In genomic region chr19:30114919-30115441, GRCm38 (mm10) we compare ENCODE assay signal across 9 mouse cellular contexts.
DNase-seq lines count a peak whose midpoint lies in the region; ATAC-seq lines count a peak whose summit lies in the region.
"Had no signal": no experiment of that assay in that cellular context is flagged by ENCODE, and none has a peak within 500 bp of the region (broad histone marks: within the 10 kb centered on the region; RNA-seq: fewer than 3 reads in every experiment).

No protein-coding gene starts in this region.

- peaks cover 75% of the 10 kb centered on the region for H3K4me1 ChIP-seq in forebrain, embryonic 10.5 days
- peaks cover 24% of the 10 kb centered on the region for H3K4me1 ChIP-seq in forebrain, embryonic 16.5 days (replicated peaks; ENCODE audit: control insufficient read depth, insufficient read depth, low read length)
- peaks cover 54% of the 10 kb centered on the region for H3K4me1 ChIP-seq in limb, embryonic 10.5 days

- H3K27ac ChIP-seq in forebrain, embryonic 10.5 days, result peak overlapping the region; percentile 75
- H3K27ac ChIP-seq in forebrain, embryonic 16.5 days (ENCODE audit: low read length), result no peak overlapping the region
- peak overlapping the region; percentile 66 for H3K27ac ChIP-seq in limb, embryonic 10.5 days

- H3K9ac ChIP-seq in forebrain, embryonic 16.5 days (replicated peaks; ENCODE audit: low read depth, low read length), result no peak overlapping the region

- H3K36me3 ChIP-seq in forebrain, embryonic 10.5 days (replicated peaks), result peaks cover 94% of the 10 kb centered on the region
- H3K36me3 ChIP-seq in forebrain, embryonic 16.5 days (ENCODE audit: control insufficient read depth, insufficient read depth), result no peaks in the 10 kb centered on the region
- H3K36me3 ChIP-seq in limb, embryonic 10.5 days, result peaks cover 7% of the 10 kb centered on the region; the same call in 1 of the 2 replicates

- H3K4me2 ChIP-seq in forebrain, embryonic 16.5 days (ENCODE audit: low read length), result no peak overlapping the region

- ATAC-seq in forebrain, embryonic 16.5 days, result no peak

- H3K4me3 ChIP-seq in forebrain, embryonic 10.5 days, result no peak overlapping the region
- H3K4me3 ChIP-seq in forebrain, embryonic 16.5 days (replicated peaks; ENCODE audit: low read length), result no peak overlapping the region
- H3K4me3 ChIP-seq in limb, embryonic 10.5 days, result no peak overlapping the region; the same call in 1 of the 2 replicates

- no peaks in the 10 kb centered on the region for H3K9me3 ChIP-seq in forebrain, embryonic 10.5 days
- H3K9me3 ChIP-seq in forebrain, embryonic 16.5 days (ENCODE audit: control insufficient read depth, low read length), result no peaks in the 10 kb centered on the region
- H3K9me3 ChIP-seq in limb, embryonic 10.5 days (replicated peaks), result no peaks in the 10 kb centered on the region

- no peaks in the 10 kb centered on the region for H3K27me3 ChIP-seq in forebrain, embryonic 10.5 days (ENCODE audit: poor library complexity, severe bottlenecking)
- H3K27me3 ChIP-seq in forebrain, embryonic 16.5 days (replicated peaks; ENCODE audit: control insufficient read depth, insufficient read depth, low read length), result no peaks in the 10 kb centered on the region
- H3K27me3 ChIP-seq in limb, embryonic 10.5 days (ENCODE audit: low read depth, poor library complexity, severe bottlenecking), result no peaks in the 10 kb centered on the region

- DNase-seq in forebrain, embryonic 10.5 days (ENCODE audit: extremely low spot score, low spot score), result peak; percentile 50
- DNase-seq in right cerebral cortex, postnatal 4 days, result peak; percentile 37
- no peak for DNase-seq in right cerebral cortex, postnatal 10 days (ENCODE audit: low spot score in 2 of 2)
- no peak for DNase-seq in limb, embryonic 10.5 days (ENCODE audit: low spot score)
- DNase-seq in c-Kit-positive CD71-positive TER-119-positive erythroid progenitor cells, embryonic 14.5 days (ENCODE audit: low spot score), result no peak
- no peak for DNase-seq in spleen, postnatal 4 days (ENCODE audit: low spot score in 2 of 2)
- DNase-seq in left cerebral cortex, adult 11 months (ENCODE audit: low spot score), result no peak
- DNase-seq: kidney, adult 2 months had no signal

- WGBS in forebrain, embryonic 10.5 days, result 55% methylated on average over 14 of the region's 14 CpGs
- 43% methylated on average over 14 of the region's 14 CpGs for WGBS in forebrain, embryonic 16.5 days
- 67% methylated on average over 14 of the region's 14 CpGs for WGBS in limb, embryonic 10.5 days

Comparison
In these comparisons a context has a peak if more than half of its experiments do, and no peak if none do; other contexts are left out.
1. DNase-seq: peak in forebrain, embryonic 10.5 days (single experiment) and right cerebral cortex, postnatal 4 days (single experiment); none in right cerebral cortex, postnatal 10 days (0 of 2), limb, embryonic 10.5 days (single experiment), c-Kit-positive CD71-positive TER-119-positive erythroid progenitor cells, embryonic 14.5 days (single experiment), spleen, postnatal 4 days (0 of 2) and left cerebral cortex, adult 11 months (single experiment).